Mouse (Mus musculus): ENCODE data around the gene Calr4.

Calr4 gene

GRCm38 (mm10) chr4:109234185-109234584 lies at the start of gene Calr4:
Gene Calr4 (plus strand): TSS chr4:109234485.
- DNase-seq = no peak

- no peak for DNase-seq
Measured at GRCm38 (mm10) chr4:109185616-109186405, 48.5 kb upstream of the Calr4 start.

- no peak for DNase-seq
Measured at GRCm38 (mm10) chr4:109191598-109191997, 42.7 kb upstream of the Calr4 start.

GRCm38 (mm10) chr4:109193886-109194285 lies 40.4 kb upstream of the Calr4 start:
- DNase-seq = no peak

- DNase-seq = no peak
Measured at GRCm38 (mm10) chr4:109195900-109196629, 38.2 kb upstream of the Calr4 start.

- DNase-seq = no peak
Measured at GRCm38 (mm10) chr4:109199069-109199468, 35.2 kb upstream of the Calr4 start.

- peak; percentile 100 for DNase-seq
Measured at GRCm38 (mm10) chr4:109201582-109202424, 32.5 kb upstream of the Calr4 start, which contains the start of gene Osbpl9. Gene Osbpl9 (minus strand): TSS chr4:109202272.

GRCm38 (mm10) chr4:109203931-109204330 lies 30.4 kb upstream of the Calr4 start:
- DNase-seq = no peak

GRCm38 (mm10) chr4:109204416-109204815 lies 29.9 kb upstream of the Calr4 start:
- no peak for DNase-seq

- DNase-seq = no peak
Measured at GRCm38 (mm10) chr4:109207524-109207923, 26.8 kb upstream of the Calr4 start.

GRCm38 (mm10) chr4:109210253-109210652 lies 24.0 kb upstream of the Calr4 start:
- no peak for DNase-seq

- no peak for DNase-seq
Measured at GRCm38 (mm10) chr4:109210881-109211280, 23.4 kb upstream of the Calr4 start.

- DNase-seq = no peak
Measured at GRCm38 (mm10) chr4:109213986-109214385, 20.3 kb upstream of the Calr4 start.

- no peak for DNase-seq
Measured at GRCm38 (mm10) chr4:109218008-109218407, 16.3 kb upstream of the Calr4 start.

- DNase-seq = no peak
Measured at GRCm38 (mm10) chr4:109220441-109220940, 13.8 kb upstream of the Calr4 start.

- DNase-seq = no peak
Measured at GRCm38 (mm10) chr4:109222001-109222400, 12.3 kb upstream of the Calr4 start.

- no peak for DNase-seq
Measured at GRCm38 (mm10) chr4:109224762-109225552, 9.3 kb upstream of the Calr4 start.

- DNase-seq = no peak
Measured at GRCm38 (mm10) chr4:109225606-109226005, 8.7 kb upstream of the Calr4 start.

- no peak for DNase-seq
Measured at GRCm38 (mm10) chr4:109226071-109226470, 8.2 kb upstream of the Calr4 start.

GRCm38 (mm10) chr4:109229766-109230279 lies 4.5 kb upstream of the Calr4 start:
- peak; percentile 64 for DNase-seq

GRCm38 (mm10) chr4:109234806-109235350 lies 593 bp downstream of the Calr4 start:
- DNase-seq = no peak

Data from thymus, postnatal 25 days (tissue).